Mouse (Mus musculus) bone marrow, adult 2 months (tissue): ENCODE data around the gene Bsg.

Experiments used
- CTCF ChIP-seq: fragments of 200-500 bp; IDR thresholded peaks from 2 replicates; pipeline ENCODE4 v1.5.1; 2011; ENCODE audit warnings: low read length, control low read depth; ENCODE audit not compliant: control insufficient read depth, insufficient read depth
- POLR2A ChIP-seq: fragments of 200-500 bp; IDR thresholded peaks from 2 replicates; pipeline ENCODE4 v1.6.1; 2011; ENCODE audit warnings: low read depth, mild to moderate bottlenecking, control low read depth, low read length, borderline replicate concordance; ENCODE audit not compliant: control insufficient read depth

DNA sequence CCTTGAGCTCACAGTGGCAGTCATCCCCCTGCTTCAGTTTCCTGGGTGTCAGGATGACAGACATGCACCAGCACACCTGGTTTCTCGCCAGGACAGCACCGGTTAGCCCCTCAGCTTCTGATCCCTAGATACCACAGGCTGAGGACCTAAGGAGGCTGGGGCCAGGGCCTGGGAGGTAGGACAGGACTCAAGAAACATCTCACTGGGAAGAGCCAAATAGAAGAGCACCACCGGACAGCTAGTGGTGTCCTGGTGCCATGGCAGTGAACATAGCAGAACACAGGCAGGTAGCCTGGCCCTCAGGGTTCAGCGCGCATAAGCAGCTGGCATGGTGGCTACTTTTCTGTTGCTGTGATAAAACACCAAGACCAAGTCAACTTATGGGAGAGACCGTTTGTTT, 5.8 kb upstream of the Bsg start:
- TF ChIP-seq CTCF (no peak), POLR2A (no peak)
